ENCODE assay signal across 1 mouse cellular context in the genomic region with DNA sequence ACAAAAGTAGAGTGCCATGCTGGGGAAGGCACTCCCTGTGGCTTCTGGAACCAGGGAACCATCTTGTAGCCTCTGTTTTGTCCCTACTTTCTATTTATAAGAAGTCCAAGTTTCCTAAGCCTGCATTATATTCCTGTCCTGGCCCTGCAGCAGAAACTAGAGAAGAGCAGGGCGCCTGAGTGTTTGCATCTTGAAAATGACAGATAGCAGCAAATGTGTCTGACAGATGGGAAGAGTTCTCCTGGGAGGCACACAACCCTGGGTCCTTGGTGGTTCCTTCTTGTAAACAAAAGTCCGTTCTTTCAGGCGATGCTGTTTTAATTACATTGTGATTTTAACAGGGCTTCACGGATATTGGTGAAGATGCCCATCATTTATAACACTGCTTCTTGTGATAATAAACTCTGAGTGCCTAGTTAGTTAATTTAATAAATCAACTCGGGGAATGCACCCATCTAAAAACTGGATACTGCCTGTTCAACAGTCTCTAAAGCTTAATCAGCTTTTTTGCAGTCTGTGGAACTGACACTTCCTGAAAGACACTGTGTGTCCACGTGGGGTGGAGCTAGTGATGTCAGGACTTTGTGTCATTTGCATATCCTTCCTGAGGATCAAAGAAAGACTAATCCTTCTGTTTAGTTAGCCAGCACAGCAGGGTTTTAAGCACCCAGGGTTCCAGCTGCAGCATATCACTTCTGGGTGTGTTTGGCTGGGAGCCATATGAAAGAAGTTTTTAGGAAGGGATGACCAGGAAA.
TF ChIP-seq lines count a peak whose summit lies in the region.

No protein-coding gene starts in this region.

TF ChIP-seq in CH12.LX, 34 proteins besides CTCF, POLR2A, EP300 and RAD21 (continued from another document):
- no peak for TF ChIP-seq GABPA (IDR thresholded peaks at IDR 0.05; ENCODE audit: insufficient replicate concordance, low read depth, low read length)
- no peak for TF ChIP-seq SIN3A (IDR thresholded peaks at IDR 0.05; ENCODE audit: low read length)
- TF ChIP-seq MAX (IDR thresholded peaks at IDR 0.05; ENCODE audit: low read length): peak; percentile 35; the same call in 1 of the 2 replicates
- no peak for TF ChIP-seq RCOR1 (conservative IDR thresholded peaks at IDR 0.05; ENCODE audit: low read depth, low read length)
- no peak for TF ChIP-seq ZC3H11A (IDR thresholded peaks at IDR 0.05; ENCODE audit: low read depth, low read length)
- no peak for TF ChIP-seq MXI1 (IDR thresholded peaks at IDR 0.05; ENCODE audit: low read depth, low read length)
- TF ChIP-seq USF1 (IDR thresholded peaks at IDR 0.05; ENCODE audit: low read depth, low read length): no peak
